Mouse (Mus musculus) embryonic facial prominence, embryonic 11.5 days (tissue): ENCODE measurements around the gene Ano6. TPM values are rescaled to one million over a fixed set of nuclear protein-coding genes. Genes with fewer than 3 reads are reported as not detected.

Experiments used
- ATAC-seq: fragments of 200-750 bp; cut with Nextera tagmentation; replicated peaks from 2 replicates; pipeline ENCODE4 v1.8.0; 2017; ENCODE audit warnings: low read depth; ENCODE audit not compliant: insufficient number of reproducible peaks, low FRiP score, low TSS enrichment
- DNase-seq: peaks from one replicate; pipeline ENCODE4 v3.0.0-alpha.2; 2015; ENCODE audit warnings: low spot score
- H3K27ac ChIP-seq: fragments of 300-500 bp; sonication (generic); replicated peaks from 2 replicates; pipeline ENCODE4 v1.5.1; 2014; ENCODE audit warnings: mild to moderate bottlenecking, low read depth, low read length, control low read depth
- H3K27me3 ChIP-seq: fragments of 300-500 bp; sonication (generic); 2 replicates; pipeline ENCODE4 v1.6.1; 2014; ENCODE audit warnings: mild to moderate bottlenecking, low read length, moderate library complexity, mixed read lengths; ENCODE audit not compliant: control insufficient read depth, insufficient read depth
- H3K36me3 ChIP-seq: fragments of 300-500 bp; sonication (generic); replicated peaks from 2 replicates; pipeline ENCODE4 v1.6.1; 2014; ENCODE audit warnings: low read depth, mild to moderate bottlenecking, low read length, moderate library complexity, mixed read lengths; ENCODE audit not compliant: control insufficient read depth, insufficient read depth
- H3K4me1 ChIP-seq: fragments of 300-500 bp; sonication (generic); 2 replicates; pipeline ENCODE4 v1.6.1; 2014; ENCODE audit warnings: low read length, mixed read lengths; ENCODE audit not compliant: control insufficient read depth, insufficient read depth
- H3K4me2 ChIP-seq: fragments of 300-500 bp; sonication (generic); 2 replicates; pipeline ENCODE4 v1.6.1; 2014; ENCODE audit warnings: low read depth, mild to moderate bottlenecking, control low read depth, low read length, moderate library complexity
- H3K4me3 ChIP-seq: fragments of 300-500 bp; sonication (generic); 2 replicates; pipeline ENCODE4 v1.5.1; 2014; ENCODE audit warnings: low read depth, low read length, control low read depth
- H3K9ac ChIP-seq: fragments of 300-500 bp; sonication (generic); replicated peaks from 2 replicates; pipeline ENCODE4 v1.6.1; 2014; ENCODE audit warnings: mild to moderate bottlenecking, control low read depth, low read length
- H3K9me3 ChIP-seq: fragments of 300-500 bp; sonication (generic); replicated peaks from 2 replicates; pipeline ENCODE4 v1.6.1; 2016; ENCODE audit warnings: mild to moderate bottlenecking, low read length, inconsistent platforms, mixed read lengths; ENCODE audit not compliant: control insufficient read depth
- WGBS: fragments of 180-500 bp; shearing (Covaris S2); extraction: QIAGEN DNeasy Blood & Tissue Kit; methylation state at CpG from one replicate; pipeline ENCODE4 v1.1.7; 2014; 5-methylcytosine and 5-hydroxymethylcytosine counted together
- polyA plus RNA-seq: library from polyadenylated mRNA; unstranded; fragments of >200 nt; fragmentation: Nextera tagmentation; extraction: Ambion mirVana; gene quantifications from 2 replicates; pipeline ENCODE4 v1.2.1, GENCODE M21; 2014

Ano6 gene
- polyA plus RNA-seq, 1 experiment from 2014 or later, result 43.9 TPM

DNA sequence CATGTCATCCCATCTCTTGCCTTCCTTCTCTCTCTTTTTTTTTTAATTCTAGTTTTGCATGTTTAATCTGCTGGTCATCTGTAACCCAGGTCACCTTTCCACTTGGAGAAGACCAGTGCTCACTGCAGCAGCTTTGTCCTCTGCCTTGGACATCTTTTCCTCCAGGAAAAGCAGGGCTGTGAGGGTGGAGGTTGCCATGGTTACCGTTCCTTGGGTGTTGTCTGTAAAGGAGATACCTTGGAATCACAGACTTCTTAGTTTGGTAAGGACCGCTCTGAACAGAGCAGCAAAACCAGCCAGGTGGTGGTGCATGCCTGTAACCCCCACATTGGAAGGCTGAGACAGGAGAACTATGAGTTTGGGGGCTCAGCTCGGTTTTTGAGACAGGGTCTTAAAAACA lies 26.9 kb downstream of the Ano6 start:
- no peaks in the 10 kb centered on the region for H3K9me3 ChIP-seq
- DNase-seq, result no peak
- no peaks in the 10 kb centered on the region for H3K36me3 ChIP-seq
- H3K27me3 ChIP-seq, result no peaks in the 10 kb centered on the region
- 77% methylated on average over 3 of the region's 3 CpGs for WGBS
- no peaks in the 10 kb centered on the region for H3K4me1 ChIP-seq
- no peak overlapping the region for H3K27ac ChIP-seq
- H3K4me2 ChIP-seq, result no peak overlapping the region
- no peak overlapping the region for H3K4me3 ChIP-seq
- no peak overlapping the region for H3K9ac ChIP-seq
- ATAC-seq, result no peak

GRCm38 (mm10) chr15:95819249-95820035 lies 28.8 kb downstream of the Ano6 start:
- Histone ChIP-seq H3K9me3 (no peaks in the 10 kb centered on the region), H3K27me3 (no peaks in the 10 kb centered on the region), H3K4me1 (no peaks in the 10 kb centered on the region), H3K9ac (no peak overlapping the region), H3K36me3 (no peaks in the 10 kb centered on the region), H3K27ac (no peak overlapping the region), H3K4me3 (no peak overlapping the region), H3K4me2 (no peak overlapping the region)
- ATAC-seq, result no peak
- WGBS, result 83% methylated on average over 9 of the region's 9 CpGs
- DNase-seq, result no peak

DNA sequence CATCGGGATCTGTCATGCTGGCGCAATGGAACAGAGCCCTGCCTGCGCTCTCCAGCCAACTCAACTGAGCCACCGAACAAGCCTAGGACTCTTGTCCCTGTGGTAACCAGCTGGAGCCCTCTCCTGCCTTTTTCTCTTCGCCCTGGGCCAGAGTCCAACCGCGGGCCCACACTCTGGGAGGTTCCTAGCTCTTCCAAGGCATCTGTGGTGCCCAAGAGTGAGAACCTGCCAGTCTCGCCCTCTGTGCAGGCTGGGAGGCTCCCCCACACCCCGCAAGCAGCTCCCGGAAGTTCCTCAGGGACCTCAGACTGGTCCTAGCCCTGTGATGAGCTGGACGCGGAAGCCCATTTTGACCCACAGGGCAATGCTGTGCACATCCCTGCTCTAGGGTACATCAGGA lies 29.5 kb downstream of the Ano6 start:
- Histone ChIP-seq H3K9me3 (no peaks in the 10 kb centered on the region), H3K9ac (no peak overlapping the region), H3K27ac (no peak overlapping the region), H3K4me3 (no peak overlapping the region), H3K36me3 (no peaks in the 10 kb centered on the region), H3K4me1 (no peaks in the 10 kb centered on the region), H3K4me2 (no peak overlapping the region), H3K27me3 (no peaks in the 10 kb centered on the region)
- no peak for ATAC-seq
- no peak for DNase-seq
- WGBS, result 91% methylated on average over 12 of the region's 12 CpGs

DNA sequence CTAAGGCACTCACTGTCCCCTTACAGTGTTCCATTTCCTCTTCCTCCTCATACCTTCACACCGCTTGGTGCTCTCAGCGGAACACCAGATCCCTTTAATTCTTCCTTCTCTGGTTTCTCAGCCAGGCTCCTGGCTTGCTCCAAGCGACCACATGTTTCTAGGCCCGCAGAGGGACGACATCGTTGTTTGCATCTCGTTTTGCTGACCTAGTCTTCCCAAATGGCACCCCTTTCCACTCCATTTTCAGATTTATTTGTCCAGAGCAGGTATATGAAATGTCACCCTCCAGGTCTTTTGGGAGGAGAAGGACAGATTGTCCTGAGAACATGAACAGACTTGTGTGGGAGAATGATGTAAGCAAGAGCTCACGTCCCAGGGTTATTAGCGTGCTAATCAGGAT lies 30.0 kb downstream of the Ano6 start:
- no peaks in the 10 kb centered on the region for H3K4me1 ChIP-seq
- DNase-seq, result no peak
- WGBS, result 88% methylated on average over 9 of the region's 9 CpGs

GRCm38 (mm10) chr15:95822099-95822498 lies 31.5 kb downstream of the Ano6 start:
- WGBS, result 90% methylated on average over 9 of the region's 9 CpGs
- Histone ChIP-seq H3K27ac (no peak overlapping the region), H3K4me1 (no peaks in the 10 kb centered on the region), H3K4me2 (no peak overlapping the region), H3K9me3 (no peaks in the 10 kb centered on the region), H3K27me3 (no peaks in the 10 kb centered on the region), H3K9ac (no peak overlapping the region), H3K4me3 (no peak overlapping the region), H3K36me3 (no peaks in the 10 kb centered on the region)
- DNase-seq (no peak), ATAC-seq (no peak)

More for the DNA sequence above, 30.0 kb downstream of the Ano6 start:
- Histone ChIP-seq H3K36me3 (no peaks in the 10 kb centered on the region), H3K4me3 (no peak overlapping the region), H3K4me2 (no peak overlapping the region), H3K9me3 (no peaks in the 10 kb centered on the region), H3K27me3 (no peaks in the 10 kb centered on the region), H3K9ac (no peak overlapping the region), H3K27ac (no peak overlapping the region)
- no peak for ATAC-seq

DNA sequence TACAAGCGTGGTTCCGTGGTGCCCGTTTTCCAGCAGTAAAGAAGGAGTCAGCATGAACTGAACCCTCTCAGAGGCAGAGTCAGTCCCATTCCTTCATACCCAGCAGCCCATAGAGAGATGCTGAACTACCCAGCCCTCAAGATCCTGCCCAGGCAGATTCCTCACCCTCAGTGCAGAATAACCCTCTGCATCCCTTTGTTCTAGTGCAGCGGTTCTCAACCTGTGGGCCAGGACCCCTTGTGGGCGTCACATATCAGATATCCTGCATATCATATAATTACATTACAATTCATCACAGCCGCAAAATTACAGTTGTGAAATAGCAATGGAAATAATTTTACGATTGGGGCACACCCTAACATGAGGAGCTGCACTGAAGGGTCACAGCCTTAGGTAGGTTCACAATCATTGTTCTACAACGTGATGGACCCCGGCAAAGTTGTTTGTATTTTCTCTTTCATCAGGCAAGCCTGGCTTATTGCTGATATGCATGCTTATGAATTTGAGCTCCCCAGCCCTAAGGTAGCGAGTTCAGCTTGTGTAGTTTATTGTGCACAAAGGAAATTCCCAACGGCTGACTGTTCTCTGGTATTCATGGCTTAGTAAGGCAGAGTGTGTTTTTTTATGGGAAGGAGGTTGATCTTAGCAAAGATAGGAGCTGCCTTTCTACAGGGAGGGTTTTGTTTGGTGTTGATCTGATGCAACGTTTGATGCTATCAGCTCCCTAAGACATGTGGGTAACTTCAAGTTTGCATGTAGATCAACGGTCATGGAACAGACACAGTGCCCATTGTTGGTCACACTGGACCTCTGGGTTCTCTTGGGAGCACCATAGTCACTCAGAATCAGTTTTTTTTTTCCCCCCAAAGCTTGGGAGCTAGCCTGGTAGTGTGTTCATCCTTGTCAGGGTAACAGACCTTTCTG lies 33.0 kb downstream of the Ano6 start:
- ATAC-seq, result no peak
- Histone ChIP-seq H3K36me3 (no peaks in the 10 kb centered on the region), H3K4me2 (no peak overlapping the region), H3K4me3 (no peak overlapping the region), H3K4me1 (peaks cover under 1% of the 10 kb centered on the region; the same call in 1 of the 2 replicates), H3K27me3 (no peaks in the 10 kb centered on the region), H3K27ac (no peak overlapping the region), H3K9me3 (no peaks in the 10 kb centered on the region), H3K9ac (no peak overlapping the region)
- DNase-seq, result no peak
- WGBS, result 82% methylated on average over 13 of the region's 13 CpGs

- no peak overlapping the region for H3K4me2 ChIP-seq
- no peak overlapping the region for H3K9ac ChIP-seq
- H3K27me3 ChIP-seq, result no peaks in the 10 kb centered on the region
- ATAC-seq (no peak), DNase-seq (no peak)
- no peak overlapping the region for H3K27ac ChIP-seq
- no peak overlapping the region for H3K4me3 ChIP-seq
- no peaks in the 10 kb centered on the region for H3K36me3 ChIP-seq
- WGBS, result 91% methylated on average over 13 of the region's 13 CpGs
- H3K9me3 ChIP-seq, result no peaks in the 10 kb centered on the region
- H3K4me1 ChIP-seq, result peaks cover 10% of the 10 kb centered on the region
Measured at GRCm38 (mm10) chr15:95826516-95826915, 35.9 kb downstream of the Ano6 start.

DNA sequence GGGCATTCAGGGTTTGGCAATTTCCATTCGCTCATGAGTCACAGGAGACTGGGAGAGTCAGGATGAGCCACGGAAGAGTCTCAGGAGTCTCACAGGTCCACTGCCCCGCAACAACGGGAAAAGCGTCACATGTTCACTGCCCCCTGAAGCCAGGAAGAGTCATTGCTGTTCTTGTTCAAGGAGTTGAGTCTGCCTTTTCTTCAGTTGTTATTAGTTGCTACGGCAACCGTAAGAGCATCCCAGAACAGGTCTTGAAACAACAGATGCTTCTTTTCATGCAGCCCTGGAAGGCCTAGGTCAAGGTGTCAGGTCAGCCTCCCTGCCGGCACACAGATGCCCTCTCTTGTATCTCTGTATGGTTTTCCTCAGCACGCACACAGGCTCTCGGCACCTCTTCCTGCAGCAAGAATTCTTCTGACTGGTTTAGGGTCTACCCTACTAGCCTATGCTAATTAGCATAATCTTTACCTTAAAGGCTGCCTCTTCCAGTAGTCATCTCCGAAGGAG lies 36.9 kb downstream of the Ano6 start:
- H3K4me3 ChIP-seq, result no peak overlapping the region
- no peak overlapping the region for H3K27ac ChIP-seq
- H3K4me2 ChIP-seq, result no peak overlapping the region

More for the DNA sequence above, 36.9 kb downstream of the Ano6 start:
- Histone ChIP-seq H3K9me3 (no peaks in the 10 kb centered on the region), H3K27me3 (no peaks in the 10 kb centered on the region), H3K9ac (no peak overlapping the region), H3K36me3 (no peaks in the 10 kb centered on the region), H3K4me1 (peaks cover 10% of the 10 kb centered on the region)
- 17% methylated on average over 11 of the region's 11 CpGs for WGBS
- peak; percentile 36; the same call in 1 of the 2 replicates for ATAC-seq
- peak; percentile 53 for DNase-seq
